Mouse (Mus musculus): ENCODE data around the gene Xrcc3.

The Xrcc3 gene

GRCm38 (mm10) chr12:111829447-111829846 lies 15.8 kb upstream of the Xrcc3 start:
- no peak for DNase-seq (ENCODE audit: low read depth, low spot score)
- H3K27me3 ChIP-seq (ENCODE audit: control insufficient read depth, insufficient read depth, low read length, poor library complexity, severe bottlenecking): no peaks in the 10 kb centered on the region
- H3K36me3 ChIP-seq (ENCODE audit: control insufficient read depth, insufficient read depth, low read length, poor library complexity, severe bottlenecking): peaks cover 9% of the 10 kb centered on the region

DNA sequence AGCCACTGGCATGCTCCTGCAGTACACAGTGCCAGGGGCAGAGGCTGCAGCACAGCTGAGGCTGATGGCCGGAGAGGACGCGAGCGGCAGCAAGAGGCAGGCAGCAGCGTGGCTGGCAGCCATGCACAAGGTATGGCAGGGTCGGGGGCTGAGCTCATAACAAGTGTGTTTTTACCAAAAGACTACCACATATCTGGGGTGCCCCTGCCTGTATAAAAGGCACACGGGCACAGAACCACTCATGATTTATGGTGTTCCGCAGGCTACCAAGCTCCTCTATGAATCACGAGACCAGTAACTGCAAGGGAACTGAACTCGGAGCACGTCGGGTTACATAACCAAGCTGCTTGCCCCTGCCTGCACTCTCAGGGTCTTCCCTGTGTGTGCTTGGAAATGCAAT lies 13.9 kb upstream of the Xrcc3 start:
- DNase-seq (ENCODE audit: low read depth, low spot score): no peak
- Histone ChIP-seq H3K36me3 (ENCODE audit: control insufficient read depth, insufficient read depth, low read length, poor library complexity, severe bottlenecking) (peaks cover 4% of the 10 kb centered on the region), H3K27me3 (ENCODE audit: control insufficient read depth, insufficient read depth, low read length, poor library complexity, severe bottlenecking) (no peaks in the 10 kb centered on the region)

DNA sequence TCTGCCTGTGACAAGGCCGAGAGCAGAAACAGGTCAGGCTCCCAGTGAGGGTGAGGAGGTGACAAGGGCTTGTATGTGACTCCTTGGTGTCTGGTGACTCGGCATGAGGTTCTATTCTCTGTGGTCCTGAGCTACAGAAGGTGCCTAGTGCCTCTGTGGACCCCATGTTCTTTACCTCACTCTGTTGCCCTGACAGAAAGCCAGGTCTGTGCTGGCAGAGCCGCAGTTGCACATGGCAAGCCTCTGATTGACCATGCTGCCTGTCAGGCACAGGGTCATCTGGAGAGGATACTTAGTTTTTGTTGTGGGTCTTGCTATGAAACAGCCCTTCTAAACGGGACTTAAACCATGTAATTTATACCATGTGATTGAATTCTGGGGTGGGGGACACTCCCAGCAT lies 8.3 kb upstream of the Xrcc3 start:
- no peaks in the 10 kb centered on the region for H3K27me3 ChIP-seq (ENCODE audit: control insufficient read depth, insufficient read depth, low read length, poor library complexity, severe bottlenecking)
- no peak for DNase-seq (ENCODE audit: low read depth, low spot score)

DNA sequence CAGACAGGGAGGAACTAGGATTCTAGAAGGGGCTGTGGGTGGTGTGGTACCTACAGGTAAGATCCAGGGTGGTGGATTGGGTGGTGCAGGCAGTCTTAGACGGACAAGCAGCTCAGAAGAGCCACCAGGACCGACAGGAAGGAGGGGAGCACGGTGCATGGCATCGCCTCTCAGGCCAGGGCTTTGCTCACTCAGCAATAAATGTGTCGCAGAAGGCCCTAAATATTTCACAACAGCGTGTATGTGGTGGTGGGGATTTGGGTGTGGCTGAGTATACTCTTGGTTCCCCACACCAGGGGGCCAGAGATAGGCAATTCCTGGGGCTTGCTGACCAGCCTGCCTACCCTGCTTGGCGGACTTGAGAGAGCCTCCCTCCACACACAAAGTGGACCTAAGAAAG lies 7.0 kb upstream of the Xrcc3 start:
- DNase-seq (ENCODE audit: low read depth, low spot score): no peak

More for the DNA sequence above, 8.3 kb upstream of the Xrcc3 start:
- H3K36me3 ChIP-seq (ENCODE audit: control insufficient read depth, insufficient read depth, low read length, poor library complexity, severe bottlenecking): no peaks in the 10 kb centered on the region; the same call in 1 of the 2 replicates

GRCm38 (mm10) chr12:111819936-111820335 lies 6.3 kb upstream of the Xrcc3 start:
- H3K27me3 ChIP-seq (ENCODE audit: control insufficient read depth, insufficient read depth, low read length, poor library complexity, severe bottlenecking): no peaks in the 10 kb centered on the region
- no peaks in the 10 kb centered on the region; the same call in 1 of the 2 replicates for H3K36me3 ChIP-seq (ENCODE audit: control insufficient read depth, insufficient read depth, low read length, poor library complexity, severe bottlenecking)
- DNase-seq (ENCODE audit: low read depth, low spot score): no peak

More for the DNA sequence above, 7.0 kb upstream of the Xrcc3 start:
- Histone ChIP-seq H3K27me3 (ENCODE audit: control insufficient read depth, insufficient read depth, low read length, poor library complexity, severe bottlenecking) (no peaks in the 10 kb centered on the region), H3K36me3 (ENCODE audit: control insufficient read depth, insufficient read depth, low read length, poor library complexity, severe bottlenecking) (no peaks in the 10 kb centered on the region; the same call in 1 of the 2 replicates)

DNA sequence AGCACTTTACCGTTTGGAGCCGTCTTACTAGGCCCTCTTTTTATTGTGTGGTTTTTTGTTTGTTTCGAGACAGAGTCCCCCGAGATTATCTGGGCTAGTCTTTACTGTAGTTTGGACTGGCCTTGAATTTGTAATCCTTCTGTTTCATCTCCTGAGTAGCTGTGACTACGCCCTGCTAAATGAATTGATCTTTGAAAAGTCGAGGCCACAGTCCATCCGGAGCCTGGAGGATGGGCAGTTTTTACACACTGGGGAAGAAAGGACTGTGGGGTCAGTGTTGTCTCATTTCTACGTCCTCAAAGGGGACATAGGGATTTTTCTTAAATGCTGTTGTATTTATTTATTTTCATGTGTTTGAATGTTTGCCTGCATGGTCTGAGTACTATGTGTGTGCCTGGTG lies 4.3 kb upstream of the Xrcc3 start:
- DNase-seq (ENCODE audit: low read depth, low spot score): no peak
- Histone ChIP-seq H3K27me3 (ENCODE audit: control insufficient read depth, insufficient read depth, low read length, poor library complexity, severe bottlenecking) (no peaks in the 10 kb centered on the region), H3K36me3 (ENCODE audit: control insufficient read depth, insufficient read depth, low read length, poor library complexity, severe bottlenecking) (no peaks in the 10 kb centered on the region)

GRCm38 (mm10) chr12:111816967-111817366 lies 3.3 kb upstream of the Xrcc3 start:
- Histone ChIP-seq H3K36me3 (ENCODE audit: control insufficient read depth, insufficient read depth, low read length, poor library complexity, severe bottlenecking) (no peaks in the 10 kb centered on the region), H3K27me3 (ENCODE audit: control insufficient read depth, insufficient read depth, low read length, poor library complexity, severe bottlenecking) (no peaks in the 10 kb centered on the region)
- DNase-seq (ENCODE audit: low read depth, low spot score): no peak

- no peak for DNase-seq (ENCODE audit: low read depth, low spot score)
- no peaks in the 10 kb centered on the region for H3K36me3 ChIP-seq (ENCODE audit: control insufficient read depth, insufficient read depth, low read length, poor library complexity, severe bottlenecking)
- H3K27me3 ChIP-seq (ENCODE audit: control insufficient read depth, insufficient read depth, low read length, poor library complexity, severe bottlenecking): no peaks in the 10 kb centered on the region
Measured at GRCm38 (mm10) chr12:111816528-111816927, 2.9 kb upstream of the Xrcc3 start.

GRCm38 (mm10) chr12:111814769-111815762 lies 1.4 kb upstream of the Xrcc3 start:
- H3K36me3 ChIP-seq (ENCODE audit: control insufficient read depth, insufficient read depth, low read length, poor library complexity, severe bottlenecking): no peaks in the 10 kb centered on the region
- no peaks in the 10 kb centered on the region for H3K27me3 ChIP-seq (ENCODE audit: control insufficient read depth, insufficient read depth, low read length, poor library complexity, severe bottlenecking)
- DNase-seq (ENCODE audit: low read depth, low spot score): no peak

DNA sequence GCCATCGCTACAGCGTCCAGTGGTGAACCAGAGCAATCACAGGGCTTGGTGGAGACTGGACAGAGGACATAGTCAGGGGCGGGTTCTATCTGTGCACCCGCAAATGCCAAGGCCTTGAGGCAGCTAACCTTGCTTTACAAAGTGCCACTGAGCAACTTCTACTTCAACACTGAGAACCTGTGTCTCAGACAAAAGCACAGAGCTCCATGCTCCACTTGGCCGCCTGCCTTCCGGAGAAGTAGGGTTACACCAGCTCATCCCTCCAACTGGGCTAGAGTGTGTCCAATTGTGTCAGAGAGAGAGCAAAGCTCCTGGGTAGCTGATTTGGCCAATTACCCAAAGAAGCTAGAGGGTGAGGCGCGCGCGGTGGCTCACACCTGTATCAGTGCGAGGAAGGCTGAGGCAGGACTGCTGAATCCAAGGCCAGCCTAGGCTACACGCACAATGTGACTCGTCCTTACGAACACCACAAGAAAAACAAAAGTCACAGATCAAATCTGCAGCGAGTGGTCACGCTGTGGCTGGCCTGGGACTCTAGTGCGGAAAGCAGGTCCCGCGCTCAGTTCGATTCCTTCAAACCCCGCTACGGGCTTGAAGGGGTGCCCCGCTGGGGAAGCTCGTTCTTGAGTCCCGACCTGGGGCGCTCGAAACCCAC lies 435 bp downstream of the Xrcc3 start:
- DNase-seq (ENCODE audit: low read depth, low spot score): no peak
- no peaks in the 10 kb centered on the region for H3K27me3 ChIP-seq (ENCODE audit: control insufficient read depth, insufficient read depth, low read length, poor library complexity, severe bottlenecking)

DNA sequence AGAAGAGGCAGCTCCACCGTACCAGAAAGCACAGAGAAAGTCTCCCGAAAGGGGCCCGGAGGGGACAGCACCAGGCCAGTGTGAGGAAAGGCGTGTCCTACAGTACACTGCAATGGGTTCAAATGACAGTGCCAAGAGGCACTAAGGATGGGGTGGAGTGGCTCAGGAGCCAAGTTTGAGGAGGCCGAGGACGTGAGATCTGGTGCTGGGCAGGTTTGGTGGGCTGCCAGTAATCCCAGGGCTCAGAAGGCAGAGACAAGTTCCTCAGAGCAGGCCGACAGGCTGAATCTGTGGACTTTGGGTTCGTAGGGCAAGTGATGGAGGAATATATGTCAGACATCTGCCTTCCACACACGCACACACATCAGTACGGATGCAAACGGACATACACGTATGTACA lies 1.1 kb downstream of the Xrcc3 start:
- H3K27me3 ChIP-seq (ENCODE audit: control insufficient read depth, insufficient read depth, low read length, poor library complexity, severe bottlenecking): no peaks in the 10 kb centered on the region
- DNase-seq (ENCODE audit: low read depth, low spot score): no peak
- no peaks in the 10 kb centered on the region for H3K36me3 ChIP-seq (ENCODE audit: control insufficient read depth, insufficient read depth, low read length, poor library complexity, severe bottlenecking)

More for the DNA sequence above, 435 bp downstream of the Xrcc3 start:
- no peaks in the 10 kb centered on the region for H3K36me3 ChIP-seq (ENCODE audit: control insufficient read depth, insufficient read depth, low read length, poor library complexity, severe bottlenecking)

DNA sequence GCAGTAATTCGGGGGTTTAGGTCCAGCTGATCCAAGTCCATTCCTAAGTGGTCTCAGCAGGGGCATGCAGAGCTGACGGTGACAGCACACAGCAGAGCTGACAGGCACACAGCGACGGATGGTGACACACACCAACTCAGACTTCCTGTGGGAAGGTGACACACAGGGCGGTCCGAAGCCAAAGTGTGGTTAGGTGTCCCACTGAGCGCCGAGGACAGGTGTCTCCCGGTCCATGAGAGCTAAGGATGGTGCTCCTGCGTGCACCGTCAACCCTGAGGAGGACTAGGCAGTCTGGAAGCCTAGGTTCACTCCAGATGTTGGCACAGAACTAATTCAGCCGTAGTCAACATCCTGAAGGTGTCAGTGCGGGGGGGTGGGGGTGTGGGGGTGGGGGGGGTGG lies 1.6 kb downstream of the Xrcc3 start:
- Histone ChIP-seq H3K36me3 (ENCODE audit: control insufficient read depth, insufficient read depth, low read length, poor library complexity, severe bottlenecking) (no peaks in the 10 kb centered on the region), H3K27me3 (ENCODE audit: control insufficient read depth, insufficient read depth, low read length, poor library complexity, severe bottlenecking) (no peaks in the 10 kb centered on the region)
- no peak for DNase-seq (ENCODE audit: low read depth, low spot score)

DNA sequence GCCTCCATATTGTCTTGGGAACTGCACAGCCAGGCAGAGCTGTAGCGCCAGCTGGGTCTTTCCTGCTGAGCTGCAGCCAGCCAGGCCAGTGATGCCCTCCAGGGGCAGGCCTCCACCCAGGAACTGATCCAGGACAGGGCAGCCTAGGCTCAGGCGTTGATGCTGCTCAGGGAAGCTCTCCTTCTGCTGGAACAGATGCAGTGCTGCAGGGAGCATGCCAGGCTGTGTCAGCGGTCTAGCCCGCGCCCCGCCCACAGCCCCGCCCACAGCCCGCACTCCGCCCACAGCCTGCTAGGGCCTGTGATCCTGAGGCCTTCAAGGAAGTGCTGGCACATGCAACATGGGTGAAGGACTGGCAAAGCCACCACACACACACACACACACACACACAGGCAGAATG lies 3.9 kb downstream of the Xrcc3 start:
- peak; percentile 63 for DNase-seq (ENCODE audit: low read depth, low spot score)
- no peaks in the 10 kb centered on the region for H3K27me3 ChIP-seq (ENCODE audit: control insufficient read depth, insufficient read depth, low read length, poor library complexity, severe bottlenecking)
- no peaks in the 10 kb centered on the region; the same call in 1 of the 2 replicates for H3K36me3 ChIP-seq (ENCODE audit: control insufficient read depth, insufficient read depth, low read length, poor library complexity, severe bottlenecking)

GRCm38 (mm10) chr12:111808775-111809174 lies 4.9 kb downstream of the Xrcc3 start:
- Histone ChIP-seq H3K36me3 (ENCODE audit: control insufficient read depth, insufficient read depth, low read length, poor library complexity, severe bottlenecking) (no peaks in the 10 kb centered on the region; the same call in 1 of the 2 replicates), H3K27me3 (ENCODE audit: control insufficient read depth, insufficient read depth, low read length, poor library complexity, severe bottlenecking) (no peaks in the 10 kb centered on the region)
- DNase-seq (ENCODE audit: low read depth, low spot score): no peak

GRCm38 (mm10) chr12:111803538-111803937 lies 10.1 kb downstream of the Xrcc3 start:
- DNase-seq (ENCODE audit: low read depth, low spot score): no peak
- Histone ChIP-seq H3K27me3 (ENCODE audit: control insufficient read depth, insufficient read depth, low read length, poor library complexity, severe bottlenecking) (no peaks in the 10 kb centered on the region), H3K36me3 (ENCODE audit: control insufficient read depth, insufficient read depth, low read length, poor library complexity, severe bottlenecking) (peaks cover 3% of the 10 kb centered on the region)
